Mouse (Mus musculus) midbrain, embryonic 11.5 days (tissue): Measurements from ENCODE around the gene Tent5b. TPM values are rescaled to one million over a fixed set of nuclear protein-coding genes. Genes with fewer than 3 reads are reported as not detected.

Source experiments
- ATAC-seq: fragments of 200-750 bp; cut with Nextera tagmentation; 2 replicates; pipeline ENCODE4 v1.8.0; 2017; ENCODE audit warnings: moderate TSS enrichment, moderate library complexity; ENCODE audit not compliant: low FRiP score
- DNase-seq: peaks from one replicate; pipeline ENCODE4 v3.0.0; 2015; ENCODE audit warnings: low spot score; ENCODE audit errors: missing footprints
- H3K27ac ChIP-seq: fragments of 300-500 bp; sonication (generic); 2 replicates; pipeline ENCODE4 v1.5.1; 2014; ENCODE audit warnings: low read depth, low read length
- H3K27me3 ChIP-seq: fragments of 300-500 bp; sonication (generic); 2 replicates; pipeline ENCODE4 v1.6.1; 2014; ENCODE audit warnings: mild to moderate bottlenecking, low read length, moderate library complexity, mixed read lengths; ENCODE audit not compliant: control insufficient read depth, insufficient read depth
- H3K36me3 ChIP-seq: fragments of 300-500 bp; sonication (generic); 2 replicates; pipeline ENCODE4 v1.6.1; 2014; ENCODE audit warnings: mild to moderate bottlenecking, low read length, moderate library complexity, mixed read lengths; ENCODE audit not compliant: control insufficient read depth, insufficient read depth
- H3K4me1 ChIP-seq: fragments of 300-500 bp; sonication (generic); 2 replicates; pipeline ENCODE4 v1.6.1; 2014; ENCODE audit warnings: low read length; ENCODE audit not compliant: control insufficient read depth, insufficient read depth
- H3K4me2 ChIP-seq: fragments of 300-500 bp; sonication (generic); 2 replicates; pipeline ENCODE4 v1.6.1; 2014; ENCODE audit warnings: mild to moderate bottlenecking, moderate library complexity
- H3K4me3 ChIP-seq: fragments of 300-500 bp; sonication (generic); 2 replicates; pipeline ENCODE4 v1.5.1; 2014; ENCODE audit warnings: low read depth, low read length
- H3K9ac ChIP-seq: fragments of 300-500 bp; sonication (generic); 2 replicates; pipeline ENCODE4 v1.6.1; 2014; ENCODE audit warnings: low read length
- H3K9me3 ChIP-seq: fragments of 300-500 bp; sonication (generic); 2 replicates; pipeline ENCODE4 v1.6.1; 2016; ENCODE audit warnings: low read length; ENCODE audit not compliant: control insufficient read depth
- WGBS: fragments of 180-500 bp; shearing (Covaris S2); extraction: QIAGEN DNeasy Blood & Tissue Kit; methylation state at CpG from one replicate; pipeline ENCODE4 v1.1.7; 2014; 5-methylcytosine and 5-hydroxymethylcytosine counted together
- polyA plus RNA-seq: library from polyadenylated mRNA; unstranded; fragments of >200 nt; fragmentation: Nextera tagmentation; extraction: Ambion mirVana; gene quantifications from 2 replicates; pipeline ENCODE4 v1.2.1, GENCODE M21; 2014

The Tent5b gene
- polyA plus RNA-seq, 1 experiment from 2014 or later = 0.53 TPM

DNA sequence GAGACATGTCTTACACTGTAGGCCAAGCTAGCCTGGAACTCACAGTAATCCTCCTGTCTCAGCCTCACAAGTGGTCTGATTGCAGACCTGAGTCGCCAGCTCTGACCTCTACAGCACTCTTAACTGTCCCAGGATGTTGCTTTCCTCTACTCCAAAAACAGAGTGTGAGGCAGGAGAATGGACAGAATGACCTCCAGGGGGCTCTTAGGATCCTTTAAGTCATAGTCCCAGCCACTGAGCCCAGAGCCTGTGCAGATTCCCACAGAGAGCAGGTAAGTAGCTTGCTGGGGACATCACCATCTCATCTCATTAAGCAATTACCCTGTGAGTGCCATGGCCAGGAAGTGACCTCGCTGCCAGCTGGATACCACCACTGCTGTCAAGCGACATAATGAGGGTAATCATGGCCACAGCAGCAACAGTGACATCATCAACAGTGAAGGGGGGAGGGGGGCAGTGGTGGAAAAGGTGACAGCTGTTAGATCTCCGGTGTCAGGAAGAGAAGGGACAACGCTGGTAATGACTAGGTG lies 19.1 kb upstream of the Tent5b start:
- no peak overlapping the region for H3K4me2 ChIP-seq
- no peak for ATAC-seq
- 62% methylated on average over 5 of the region's 5 CpGs for WGBS
- no peak for DNase-seq
- no peaks in the 10 kb centered on the region for H3K36me3 ChIP-seq
- H3K4me1 ChIP-seq = no peaks in the 10 kb centered on the region
- H3K9ac ChIP-seq = no peak overlapping the region
- H3K9me3 ChIP-seq = no peaks in the 10 kb centered on the region
- H3K27ac ChIP-seq = no peak overlapping the region
- no peak overlapping the region for H3K4me3 ChIP-seq
- H3K27me3 ChIP-seq = no peaks in the 10 kb centered on the region

DNA sequence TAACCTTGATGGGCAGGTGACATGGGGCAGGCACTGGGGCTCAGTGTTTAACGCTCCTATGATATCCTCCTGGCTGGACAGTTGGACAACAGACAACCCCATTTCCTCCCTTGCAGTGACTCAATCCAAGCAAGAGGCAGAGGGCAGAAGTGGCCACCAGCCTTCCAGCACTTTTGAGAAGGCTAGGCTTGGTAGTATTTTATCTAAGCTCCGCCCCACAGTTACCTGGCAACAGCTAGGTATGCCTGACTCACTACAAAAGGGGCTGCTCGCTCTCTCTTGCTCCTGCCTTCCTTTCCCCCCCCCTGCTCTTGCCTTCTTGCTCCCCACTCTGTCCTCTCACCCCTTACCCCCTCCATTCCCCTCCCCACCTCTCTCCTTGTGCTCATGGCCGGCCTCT lies 18.6 kb upstream of the Tent5b start:
- ATAC-seq (no peak), DNase-seq (no peak)
- Histone ChIP-seq H3K4me2 (no peak overlapping the region), H3K36me3 (no peaks in the 10 kb centered on the region), H3K27me3 (no peaks in the 10 kb centered on the region), H3K9ac (no peak overlapping the region), H3K4me3 (no peak overlapping the region), H3K9me3 (no peaks in the 10 kb centered on the region), H3K27ac (no peak overlapping the region), H3K4me1 (no peaks in the 10 kb centered on the region)
- 79% methylated on average over 4 of the region's 4 CpGs for WGBS

DNA sequence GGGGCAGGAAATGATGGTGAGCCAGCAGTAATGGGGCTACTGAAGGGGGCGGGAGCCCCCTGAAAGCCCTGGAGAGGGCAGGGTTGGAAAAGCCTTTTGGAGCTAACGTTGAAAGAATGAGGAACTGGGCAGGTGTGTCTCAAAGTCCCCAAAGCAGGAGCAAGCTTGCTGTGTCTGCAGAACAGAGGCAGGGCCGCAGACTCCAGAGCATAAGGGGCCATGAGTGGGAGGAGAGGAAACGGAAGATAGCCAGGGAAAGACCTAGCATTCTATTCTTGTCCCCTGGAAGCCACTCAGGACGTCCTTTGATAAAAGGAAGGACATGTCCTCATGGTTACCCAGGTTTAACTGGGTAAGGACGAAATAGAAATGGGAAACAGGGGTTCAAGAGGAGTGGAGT lies 16.7 kb upstream of the Tent5b start:
- Histone ChIP-seq H3K27ac (no peak overlapping the region), H3K4me1 (no peaks in the 10 kb centered on the region; the same call in 1 of the 2 replicates), H3K4me3 (no peak overlapping the region), H3K4me2 (no peak overlapping the region), H3K9me3 (no peaks in the 10 kb centered on the region), H3K36me3 (no peaks in the 10 kb centered on the region), H3K27me3 (no peaks in the 10 kb centered on the region), H3K9ac (no peak overlapping the region)
- ATAC-seq (no peak), DNase-seq (no peak)
- 72% methylated on average over 6 of the region's 6 CpGs for WGBS

DNA sequence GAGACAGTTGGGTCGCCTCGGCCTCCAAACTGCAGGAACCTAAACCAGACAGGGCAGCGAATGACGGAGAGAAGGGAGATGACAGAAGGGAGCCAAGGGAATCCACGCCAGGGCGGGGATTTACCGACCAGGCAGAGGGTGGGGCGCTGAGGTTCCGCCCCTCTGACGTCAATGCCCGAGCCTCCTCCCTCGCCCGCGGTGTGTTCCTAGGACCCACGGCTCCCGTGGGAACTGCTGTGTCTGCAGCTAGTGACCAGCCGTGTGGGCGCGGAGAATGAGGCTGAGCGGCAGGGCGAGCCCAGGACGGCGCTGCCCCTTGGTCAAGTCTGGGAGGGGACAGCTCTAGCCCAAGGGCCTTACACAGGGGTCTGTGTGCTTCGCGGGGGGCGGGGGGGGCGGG lies 11.9 kb upstream of the Tent5b start:
- peak overlapping the region; percentile 40 for H3K4me3 ChIP-seq
- no peaks in the 10 kb centered on the region for H3K36me3 ChIP-seq
- H3K4me2 ChIP-seq = peak overlapping the region; percentile 83
- peaks cover 3% of the 10 kb centered on the region; the same call in 1 of the 2 replicates for H3K9me3 ChIP-seq
- H3K9ac ChIP-seq = peak overlapping the region; percentile 55
- ATAC-seq = peak; percentile 67; the same call in 1 of the 2 replicates
- peaks cover 10% of the 10 kb centered on the region for H3K27me3 ChIP-seq
- peaks cover 4% of the 10 kb centered on the region for H3K4me1 ChIP-seq
- WGBS = 0% methylated on average over 27 of the region's 27 CpGs
- DNase-seq = peak; percentile 96
- no peak overlapping the region for H3K27ac ChIP-seq

DNA sequence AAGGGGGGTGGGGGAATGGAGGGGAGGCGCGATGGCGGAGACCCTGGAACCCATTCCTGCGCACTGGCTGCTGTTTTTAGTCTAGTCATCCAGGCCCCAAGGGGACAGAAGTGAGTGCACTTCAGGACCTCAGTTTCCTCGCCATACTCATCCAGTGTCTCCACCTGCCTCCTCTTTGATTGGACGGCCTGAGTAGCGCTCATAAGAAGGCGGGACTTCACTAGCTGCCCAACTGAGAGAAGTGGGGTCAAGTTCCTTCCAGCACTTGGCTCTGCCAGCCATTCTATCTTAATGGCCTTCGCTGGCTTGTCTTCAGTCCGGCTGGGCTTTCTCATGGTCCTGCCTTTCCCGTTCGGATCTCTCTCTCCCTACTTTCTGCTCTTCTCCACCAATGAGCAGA lies 10.8 kb upstream of the Tent5b start:
- H3K9me3 ChIP-seq = peaks cover 3% of the 10 kb centered on the region; the same call in 1 of the 2 replicates
- ATAC-seq (no peak), DNase-seq (peak; percentile 85)
- H3K9ac ChIP-seq = no peak overlapping the region
- no peak overlapping the region for H3K4me2 ChIP-seq
- no peak overlapping the region for H3K27ac ChIP-seq
- peaks cover 10% of the 10 kb centered on the region for H3K27me3 ChIP-seq
- peaks cover 4% of the 10 kb centered on the region for H3K4me1 ChIP-seq
- no peaks in the 10 kb centered on the region for H3K36me3 ChIP-seq
- no peak overlapping the region for H3K4me3 ChIP-seq
- 17% methylated on average over 12 of the region's 12 CpGs for WGBS

DNA sequence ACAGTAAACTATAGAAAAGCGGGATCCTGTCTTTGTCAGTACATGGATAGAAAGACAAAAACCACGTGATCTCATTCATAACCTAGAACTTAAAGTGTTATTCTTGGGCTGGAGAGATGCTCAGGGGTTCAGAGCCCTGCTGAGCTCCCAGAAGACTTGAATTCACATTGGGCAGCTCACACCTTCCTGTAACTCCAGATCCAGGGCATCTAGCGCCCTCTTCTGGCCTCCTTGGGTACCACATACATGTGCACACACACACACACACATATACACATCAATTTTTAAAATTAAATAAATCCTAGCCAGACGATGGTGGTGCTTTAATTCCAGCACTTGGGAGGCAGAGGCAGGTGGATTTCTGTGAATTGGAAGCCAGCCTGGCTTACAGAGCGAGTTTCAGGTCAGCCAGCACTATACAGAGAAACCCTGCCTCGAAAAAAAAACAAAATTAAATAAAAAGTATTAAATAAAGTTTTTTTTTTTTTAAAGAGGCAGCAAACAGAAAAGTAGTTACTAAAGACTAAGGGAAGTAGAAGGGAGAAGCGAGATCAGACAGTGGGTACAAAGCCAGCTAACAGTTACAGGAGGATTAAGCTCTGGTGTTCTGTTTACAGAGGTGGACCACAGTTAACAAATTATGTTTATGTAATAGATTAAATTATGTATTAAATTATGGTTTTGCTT lies 8.7 kb upstream of the Tent5b start:
- DNase-seq = no peak
- Histone ChIP-seq H3K9me3 (peaks cover 3% of the 10 kb centered on the region; the same call in 1 of the 2 replicates), H3K9ac (no peak overlapping the region), H3K4me2 (no peak overlapping the region), H3K4me3 (no peak overlapping the region), H3K27me3 (peaks cover 10% of the 10 kb centered on the region), H3K27ac (no peak overlapping the region), H3K36me3 (no peaks in the 10 kb centered on the region), H3K4me1 (peaks cover 4% of the 10 kb centered on the region)
- ATAC-seq = no peak
- WGBS = 80% methylated on average over 7 of the region's 7 CpGs

DNA sequence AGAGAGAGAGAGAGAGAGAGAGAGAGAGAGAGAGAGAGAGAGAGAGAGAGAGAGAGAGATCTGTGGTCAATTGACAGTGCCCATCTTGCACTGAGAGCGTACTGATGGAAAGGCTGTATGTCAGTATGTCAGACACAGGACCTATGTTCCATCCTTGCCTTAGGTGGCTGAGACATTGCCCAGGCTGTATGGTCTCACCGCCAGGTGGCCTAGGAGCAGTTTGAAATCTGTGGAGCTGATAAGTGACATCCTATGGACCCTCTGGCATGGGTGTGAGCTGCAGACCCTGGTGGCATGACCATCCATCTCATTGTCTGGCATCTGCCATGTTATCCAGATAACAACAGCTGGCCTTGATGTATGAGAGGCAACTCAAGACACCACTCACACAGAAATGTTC lies 6.1 kb upstream of the Tent5b start:
- Histone ChIP-seq H3K9me3 (peaks cover 3% of the 10 kb centered on the region; the same call in 1 of the 2 replicates), H3K36me3 (no peaks in the 10 kb centered on the region), H3K9ac (no peak overlapping the region), H3K4me2 (no peak overlapping the region), H3K4me3 (no peak overlapping the region), H3K27me3 (peaks cover 4% of the 10 kb centered on the region; the same call in 1 of the 2 replicates), H3K4me1 (peaks cover 1% of the 10 kb centered on the region; the same call in 1 of the 2 replicates), H3K27ac (no peak overlapping the region)
- no peak for DNase-seq
- 58% methylated on average over 2 of the region's 2 CpGs for WGBS
- ATAC-seq = no peak

DNA sequence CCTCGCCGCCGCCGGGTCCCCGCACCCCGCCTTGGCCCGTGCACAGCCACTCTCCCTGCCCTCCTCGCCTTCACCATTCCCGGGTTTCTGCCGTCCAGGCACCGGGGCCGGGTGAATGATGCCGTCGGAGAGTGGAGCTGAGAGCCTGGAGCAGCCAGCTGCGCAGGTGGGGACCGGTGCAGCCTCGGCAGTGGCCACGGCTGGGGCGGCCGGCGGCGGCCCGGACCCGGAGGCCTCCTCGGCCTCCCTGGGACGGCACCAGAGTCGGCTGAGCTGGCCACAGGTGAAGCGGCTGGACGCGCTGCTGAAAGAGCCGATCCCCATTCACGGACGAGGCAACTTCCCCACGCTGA lies 229 bp downstream of the Tent5b start:
- no peak for DNase-seq
- Histone ChIP-seq H3K4me1 (peaks cover 9% of the 10 kb centered on the region), H3K9me3 (no peaks in the 10 kb centered on the region), H3K27me3 (peaks cover 21% of the 10 kb centered on the region), H3K27ac (no peak overlapping the region), H3K36me3 (no peaks in the 10 kb centered on the region), H3K4me3 (peak overlapping the region; percentile 40), H3K9ac (peak overlapping the region; percentile 44; the same call in 1 of the 2 replicates), H3K4me2 (peak overlapping the region; percentile 48)
- peak; percentile 54; the same call in 1 of the 2 replicates for ATAC-seq
- whole genome bisulfite sequencing = 4% methylated on average over 28 of the region's 34 CpGs

DNA sequence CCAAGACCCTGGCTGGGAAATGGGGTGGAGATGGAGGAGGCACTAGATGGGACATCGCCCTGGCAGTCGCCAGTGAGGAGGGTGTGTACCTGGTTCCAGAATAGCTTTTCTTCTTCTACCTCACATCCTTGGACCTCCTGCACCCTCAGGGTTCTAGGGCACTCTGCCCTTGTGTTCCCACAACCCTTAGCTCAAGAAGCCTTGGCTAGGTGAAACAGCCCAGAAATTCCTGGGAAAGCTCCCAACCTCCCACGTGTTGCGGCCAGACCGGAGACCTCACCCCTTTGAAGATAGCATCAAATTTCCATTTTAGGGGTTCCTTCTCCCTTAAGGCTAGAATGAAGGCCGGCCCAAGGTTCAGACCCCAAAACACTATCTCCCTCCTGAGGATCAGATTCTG lies 822 bp downstream of the Tent5b start:
- DNase-seq = no peak
- peaks cover 9% of the 10 kb centered on the region for H3K4me1 ChIP-seq
- H3K4me2 ChIP-seq = no peak overlapping the region
- H3K9me3 ChIP-seq = no peaks in the 10 kb centered on the region
- WGBS = 43% methylated on average over 6 of the region's 6 CpGs
- H3K4me3 ChIP-seq = no peak overlapping the region
- peaks cover 21% of the 10 kb centered on the region for H3K27me3 ChIP-seq
- no peak for ATAC-seq
- H3K27ac ChIP-seq = no peak overlapping the region
- H3K36me3 ChIP-seq = no peaks in the 10 kb centered on the region
- H3K9ac ChIP-seq = no peak overlapping the region
